Mouse (Mus musculus) hindbrain, embryonic 12.5 days (tissue): ENCODE results near the gene Aqp7. TPM values are rescaled to one million over a fixed set of nuclear protein-coding genes. Genes with fewer than 3 reads are reported as not detected.
A peak's percentile ranks its signal among the peaks of the same experiment; 100 is the strongest.

Experiments used
- ATAC-seq: fragments of 200-750 bp; cut with Nextera tagmentation; 2 replicates; pipeline ENCODE4 v1.8.0; 2017; ENCODE audit warnings: moderate TSS enrichment; ENCODE audit not compliant: low FRiP score
- H3K27ac ChIP-seq: fragments of 300-500 bp; sonication (generic); 2 replicates; pipeline ENCODE4 v1.5.1; 2016; ENCODE audit warnings: mild to moderate bottlenecking
- H3K27me3 ChIP-seq: fragments of 300-500 bp; sonication (generic); 2 replicates; pipeline ENCODE4 v1.6.1; 2016; ENCODE audit warnings: mild to moderate bottlenecking
- H3K36me3 ChIP-seq: fragments of 300-500 bp; sonication (generic); 2 replicates; pipeline ENCODE4 v1.6.1; 2016; ENCODE audit warnings: mild to moderate bottlenecking
- H3K4me1 ChIP-seq: fragments of 300-500 bp; sonication (generic); 2 replicates; pipeline ENCODE4 v1.6.1; 2016
- H3K4me2 ChIP-seq: fragments of 300-500 bp; sonication (generic); replicated peaks from 2 replicates; pipeline ENCODE4 v1.6.1; 2016; ENCODE audit warnings: mild to moderate bottlenecking
- H3K4me3 ChIP-seq: fragments of 300-500 bp; sonication (generic); 2 replicates; pipeline ENCODE4 v1.5.1; 2016; ENCODE audit warnings: mild to moderate bottlenecking
- H3K9ac ChIP-seq: fragments of 300-500 bp; sonication (generic); 2 replicates; pipeline ENCODE4 v1.6.1; 2016; ENCODE audit warnings: mild to moderate bottlenecking, moderate library complexity
- H3K9me3 ChIP-seq: fragments of 300-500 bp; sonication (generic); replicated peaks from 2 replicates; pipeline ENCODE4 v1.6.1; 2016; ENCODE audit warnings: mild to moderate bottlenecking
- WGBS: fragments of 180-500 bp; shearing (Covaris S2); methylation state at CpG from one replicate; pipeline ENCODE4 v1.1.7; 2016; 5-methylcytosine and 5-hydroxymethylcytosine counted together
- polyA plus RNA-seq: library from polyadenylated mRNA; unstranded; fragments of >200 nt; fragmentation: Nextera tagmentation; extraction: Ambion mirVana; gene quantifications from 2 replicates; pipeline ENCODE4 v1.2.1, GENCODE M21; 2016

The Aqp7 gene
- polyA plus RNA-seq: not detected in 2 replicates

- 0 out of 2 replicates have a peak, but pooled peaks cover 4% of the 10 kb centered on the region for H3K4me1 ChIP-seq
- no peak for ATAC-seq
- no peaks in the 10 kb centered on the region for H3K36me3 ChIP-seq
- H3K4me3 ChIP-seq: no peak within 1 kb of the TSS
- WGBS: 40% methylated on average over 9 of the region's 9 CpGs
- no peak within 1 kb of the TSS for H3K9ac ChIP-seq
- H3K9me3 ChIP-seq: no peaks in the 10 kb centered on the region
- H3K27me3 ChIP-seq: no peaks in the 10 kb centered on the region; the same call in 1 of the 2 replicates
- no peak within 1 kb of the TSS for H3K27ac ChIP-seq
- H3K4me2 ChIP-seq: no peak within 1 kb of the TSS
Measured at GRCm38 (mm10) chr4:41047524-41048271, at the start of gene Aqp7. Gene Aqp7 (minus strand): TSS chr4:41048139.

- Histone ChIP-seq H3K27me3 (peaks cover 35% of the 10 kb centered on the region), H3K9ac (no peak overlapping the region), H3K27ac (no peak overlapping the region), H3K4me1 (peaks cover 14% of the 10 kb centered on the region), H3K4me3 (no peak overlapping the region), H3K4me2 (peak overlapping the region; percentile 94), H3K36me3 (no peaks in the 10 kb centered on the region), H3K9me3 (no peaks in the 10 kb centered on the region)
- ATAC-seq: no peak
- WGBS: 51% methylated on average over 13 of the region's 13 CpGs
Measured at GRCm38 (mm10) chr4:41097381-41097780, 49.4 kb upstream of the Aqp7 start.

DNA sequence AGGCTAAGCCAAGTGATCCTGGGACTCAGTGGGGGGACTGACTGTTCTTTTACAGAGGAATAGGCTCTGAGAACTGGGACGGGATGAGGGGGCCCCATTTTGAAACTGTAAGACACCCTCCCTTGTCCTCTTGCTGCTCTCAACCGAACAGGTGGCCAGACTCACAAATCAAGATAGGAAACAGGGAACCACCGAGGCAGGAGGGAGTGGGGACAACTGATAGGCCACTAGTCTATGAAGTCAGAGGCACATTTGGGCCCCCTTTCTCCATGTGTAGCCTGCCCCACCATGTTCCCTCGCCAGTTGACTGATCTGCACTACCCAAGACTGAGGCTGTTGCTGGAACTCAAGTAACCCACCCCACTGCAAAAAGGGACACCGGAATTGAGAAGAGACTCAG, 48.9 kb upstream of the Aqp7 start:
- no peak overlapping the region for H3K9ac ChIP-seq
- no peaks in the 10 kb centered on the region for H3K9me3 ChIP-seq
- peaks cover 14% of the 10 kb centered on the region for H3K4me1 ChIP-seq
- H3K27me3 ChIP-seq: peaks cover 35% of the 10 kb centered on the region
- 71% methylated on average over 5 of the region's 5 CpGs for WGBS
- H3K4me3 ChIP-seq: no peak overlapping the region
- no peak overlapping the region for H3K4me2 ChIP-seq
- H3K36me3 ChIP-seq: no peaks in the 10 kb centered on the region
- no peak for ATAC-seq
- H3K27ac ChIP-seq: no peak overlapping the region

GRCm38 (mm10) chr4:41096169-41096568, 48.2 kb upstream of the Aqp7 start:
- H3K4me2 ChIP-seq: no peak overlapping the region
- no peaks in the 10 kb centered on the region for H3K9me3 ChIP-seq
- no peak for ATAC-seq
- no peak overlapping the region for H3K27ac ChIP-seq
- no peak overlapping the region for H3K9ac ChIP-seq
- WGBS: 79% methylated on average over 8 of the region's 8 CpGs
- H3K4me1 ChIP-seq: peaks cover 14% of the 10 kb centered on the region
- H3K27me3 ChIP-seq: peaks cover 35% of the 10 kb centered on the region
- no peak overlapping the region for H3K4me3 ChIP-seq
- no peaks in the 10 kb centered on the region for H3K36me3 ChIP-seq

- 78% methylated on average over 9 of the region's 9 CpGs for WGBS
- H3K27me3 ChIP-seq: peaks cover 33% of the 10 kb centered on the region
- no peaks in the 10 kb centered on the region for H3K36me3 ChIP-seq
- peaks cover 14% of the 10 kb centered on the region for H3K4me1 ChIP-seq
- no peak overlapping the region for H3K4me2 ChIP-seq
- ATAC-seq: no peak
- H3K27ac ChIP-seq: no peak overlapping the region
- H3K9ac ChIP-seq: no peak overlapping the region
- H3K9me3 ChIP-seq: no peaks in the 10 kb centered on the region
- no peak overlapping the region for H3K4me3 ChIP-seq
Measured at GRCm38 (mm10) chr4:41094361-41094760, 46.4 kb upstream of the Aqp7 start.

- no peak overlapping the region for H3K27ac ChIP-seq
- H3K4me1 ChIP-seq: peaks cover 5% of the 10 kb centered on the region; the same call in 1 of the 2 replicates
- no peaks in the 10 kb centered on the region for H3K36me3 ChIP-seq
- H3K9me3 ChIP-seq: no peaks in the 10 kb centered on the region
- WGBS: 83% methylated on average over 1 of the region's 1 CpGs
- no peak overlapping the region for H3K4me2 ChIP-seq
- ATAC-seq: no peak
- no peak overlapping the region for H3K9ac ChIP-seq
- H3K27me3 ChIP-seq: peaks cover 24% of the 10 kb centered on the region
- H3K4me3 ChIP-seq: no peak overlapping the region
Measured at GRCm38 (mm10) chr4:41092958-41093357, 45.0 kb upstream of the Aqp7 start.

DNA sequence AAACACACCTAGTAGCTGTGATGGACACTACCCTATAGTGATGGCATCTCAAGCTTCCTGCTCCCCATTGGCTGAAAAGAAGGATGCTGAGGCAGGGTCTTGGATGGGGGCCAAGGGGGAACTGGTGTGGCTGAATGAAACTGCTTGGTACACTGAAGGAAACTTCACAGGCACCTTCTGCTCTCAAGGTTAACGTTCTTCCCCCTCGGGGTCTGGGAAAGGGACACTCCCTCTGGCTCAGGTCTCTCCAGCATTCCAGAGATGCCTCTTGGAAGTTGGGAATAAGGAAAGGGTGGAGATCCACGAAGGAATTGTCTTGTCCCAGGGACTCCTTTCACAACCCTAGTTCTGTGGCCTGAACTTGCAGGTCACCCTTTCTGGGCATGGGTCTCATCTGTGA, 43.5 kb upstream of the Aqp7 start:
- no peak overlapping the region for H3K4me3 ChIP-seq
- 56% methylated on average over 3 of the region's 3 CpGs for WGBS
- 0 out of 2 replicates have a peak, but pooled peaks cover 2% of the 10 kb centered on the region for H3K4me1 ChIP-seq
- peaks cover 8% of the 10 kb centered on the region for H3K27me3 ChIP-seq
- H3K9me3 ChIP-seq: no peaks in the 10 kb centered on the region
- no peak overlapping the region for H3K27ac ChIP-seq
- no peaks in the 10 kb centered on the region for H3K36me3 ChIP-seq
- no peak for ATAC-seq
- no peak overlapping the region for H3K4me2 ChIP-seq
- H3K9ac ChIP-seq: no peak overlapping the region

- no peak overlapping the region for H3K4me3 ChIP-seq
- H3K9me3 ChIP-seq: no peaks in the 10 kb centered on the region
- ATAC-seq: no peak
- H3K4me2 ChIP-seq: no peak overlapping the region
- no peak overlapping the region for H3K9ac ChIP-seq
- no peaks in the 10 kb centered on the region for H3K27me3 ChIP-seq
- WGBS: 76% methylated on average over 2 of the region's 2 CpGs
- no peaks in the 10 kb centered on the region for H3K4me1 ChIP-seq
- no peak overlapping the region for H3K27ac ChIP-seq
- no peaks in the 10 kb centered on the region for H3K36me3 ChIP-seq
Measured at GRCm38 (mm10) chr4:41089705-41090104, 41.8 kb upstream of the Aqp7 start.

GRCm38 (mm10) chr4:41089189-41089588, 41.2 kb upstream of the Aqp7 start:
- no peaks in the 10 kb centered on the region for H3K27me3 ChIP-seq
- no peak for ATAC-seq
- H3K4me2 ChIP-seq: no peak overlapping the region
- H3K9ac ChIP-seq: no peak overlapping the region
- H3K4me1 ChIP-seq: no peaks in the 10 kb centered on the region
- no peaks in the 10 kb centered on the region for H3K9me3 ChIP-seq
- H3K27ac ChIP-seq: no peak overlapping the region
- H3K4me3 ChIP-seq: no peak overlapping the region
- no peaks in the 10 kb centered on the region for H3K36me3 ChIP-seq
- 86% methylated on average over 4 of the region's 4 CpGs for WGBS

DNA sequence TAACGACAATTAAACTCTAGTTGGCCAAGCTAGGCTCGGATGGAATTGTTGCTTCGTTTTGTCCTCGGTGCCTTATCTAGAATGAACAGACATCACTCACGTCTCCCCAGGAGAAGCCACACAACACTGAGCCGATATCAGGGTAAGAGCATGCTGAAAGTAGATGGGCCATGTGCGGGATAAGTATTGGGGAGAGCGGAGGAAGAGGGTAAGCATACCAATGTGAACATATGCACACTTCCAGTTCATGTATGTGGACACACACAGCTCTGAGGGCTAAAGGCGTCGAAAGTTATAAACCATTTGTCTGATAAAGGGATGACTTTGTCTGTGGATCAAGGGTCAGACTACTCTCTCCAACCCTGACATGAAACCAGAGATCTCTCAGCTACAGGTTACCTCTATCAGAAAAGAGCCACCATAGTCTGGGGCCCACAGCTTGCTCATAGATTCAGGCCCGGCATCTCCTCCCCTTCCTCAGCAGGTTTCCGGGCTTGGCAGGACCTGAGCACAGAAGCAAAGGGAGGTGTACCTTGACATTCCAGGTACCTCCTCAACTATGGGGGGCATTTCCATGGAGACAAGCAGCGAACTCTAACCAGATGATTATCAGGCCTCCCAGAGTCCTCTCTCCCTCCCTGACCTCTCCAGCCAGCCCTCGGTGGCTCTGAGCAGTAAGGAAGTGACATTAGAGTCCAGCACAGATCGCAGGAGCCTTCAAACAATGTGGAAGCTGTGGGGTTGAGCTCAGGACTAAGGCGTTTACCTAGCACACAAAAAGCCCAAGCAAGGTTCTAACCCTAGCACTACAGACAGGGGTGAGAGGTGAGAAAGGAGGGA, 39.7 kb upstream of the Aqp7 start:
- no peaks in the 10 kb centered on the region for H3K27me3 ChIP-seq
- WGBS: 81% methylated on average over 16 of the region's 16 CpGs
- H3K4me1 ChIP-seq: no peaks in the 10 kb centered on the region
- H3K9ac ChIP-seq: no peak overlapping the region
- no peak overlapping the region for H3K4me2 ChIP-seq
- no peak overlapping the region for H3K4me3 ChIP-seq
- H3K36me3 ChIP-seq: no peaks in the 10 kb centered on the region
- no peaks in the 10 kb centered on the region for H3K9me3 ChIP-seq
- ATAC-seq: no peak
- no peak overlapping the region for H3K27ac ChIP-seq

DNA sequence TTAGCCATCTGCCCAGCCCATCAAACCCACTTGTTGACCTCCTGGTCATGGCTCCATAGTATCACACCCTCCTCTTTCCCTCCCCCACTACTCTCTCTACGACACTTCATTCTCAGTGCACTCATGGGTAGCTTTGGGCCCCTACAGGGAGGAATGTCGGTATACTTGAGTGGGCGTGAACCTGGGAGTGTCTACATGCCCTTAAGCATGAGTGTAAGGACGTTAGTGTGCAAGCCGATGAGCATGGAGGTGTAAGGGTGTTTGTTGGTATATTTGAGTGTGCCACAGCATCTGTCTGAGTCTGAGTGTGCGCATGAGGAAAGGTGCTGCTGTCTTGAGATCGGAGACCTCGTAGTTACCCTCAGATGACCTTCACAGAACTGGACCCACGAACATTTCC, 39.0 kb upstream of the Aqp7 start:
- H3K4me3 ChIP-seq: no peak overlapping the region
- no peaks in the 10 kb centered on the region for H3K4me1 ChIP-seq
- H3K4me2 ChIP-seq: no peak overlapping the region
- H3K27ac ChIP-seq: no peak overlapping the region
- H3K36me3 ChIP-seq: no peaks in the 10 kb centered on the region
- no peak for ATAC-seq
- WGBS: 80% methylated on average over 9 of the region's 9 CpGs
- H3K9ac ChIP-seq: no peak overlapping the region
- no peaks in the 10 kb centered on the region for H3K9me3 ChIP-seq
- H3K27me3 ChIP-seq: no peaks in the 10 kb centered on the region

GRCm38 (mm10) chr4:41084819-41085218, 36.9 kb upstream of the Aqp7 start:
- ATAC-seq: no peak
- H3K27ac ChIP-seq: no peak overlapping the region
- no peak overlapping the region for H3K4me2 ChIP-seq
- no peaks in the 10 kb centered on the region for H3K36me3 ChIP-seq
- H3K27me3 ChIP-seq: no peaks in the 10 kb centered on the region
- WGBS: 90% methylated on average over 4 of the region's 4 CpGs
- H3K9ac ChIP-seq: no peak overlapping the region
- H3K4me1 ChIP-seq: no peaks in the 10 kb centered on the region
- no peak overlapping the region for H3K4me3 ChIP-seq
- H3K9me3 ChIP-seq: no peaks in the 10 kb centered on the region
